Mouse (Mus musculus): ENCODE data around the gene Zcchc10. TPM values are rescaled to one million over a fixed set of nuclear protein-coding genes. Genes with fewer than 3 reads are reported as not detected.
"Not testable (repeated sequence)": the region's sequence is repeated elsewhere in the genome, so short reads cannot be mapped to it uniquely, and the experiment has no call there.

Gene Zcchc10
- 29.2 and 30.4 TPM in 2 replicates for polyA plus RNA-seq (2016; fragmentation: Nextera tagmentation; extraction: Ambion mirVana)

DNA sequence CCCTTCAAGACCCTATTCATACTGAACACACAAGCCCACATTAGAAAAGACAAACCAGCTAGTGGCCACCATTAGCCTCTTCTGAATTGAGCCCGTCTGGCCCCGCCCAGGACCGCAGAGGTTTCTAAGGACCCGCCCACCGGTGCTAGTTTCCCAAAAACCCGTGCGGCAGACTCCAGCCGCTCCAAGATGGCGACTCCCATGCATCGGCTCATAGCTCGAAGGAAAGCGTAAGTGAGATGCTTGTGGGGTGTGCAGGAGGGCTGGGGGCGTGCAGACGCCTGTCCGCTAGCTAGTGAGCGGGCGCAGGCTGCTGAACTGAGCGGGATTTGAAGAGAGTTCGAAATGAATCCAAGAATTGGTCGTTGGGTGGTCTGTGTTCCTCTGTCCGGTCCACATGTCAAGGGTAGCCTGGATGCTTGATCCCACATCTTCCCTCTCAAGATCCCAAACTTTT, at the start of gene Zcchc10:
Gene Zcchc10, plus strand, starts transcription at position 168 of the 457 bp plus-strand sequence.
- H3K36me3 ChIP-seq (replicated peaks), result peaks cover 27% of the 10 kb centered on the region
- under 1% methylated on average over 21 of the region's 21 CpGs for WGBS
- peak; percentile 91 for DNase-seq (ENCODE audit: low spot score)
- H3K27ac ChIP-seq (replicated peaks), result peak within 1 kb of the TSS; percentile 89
- peaks cover 9% of the 10 kb centered on the region for H3K4me1 ChIP-seq
- H3K4me3 ChIP-seq, result peak within 1 kb of the TSS; percentile 77
- H3K27me3 ChIP-seq (replicated peaks; ENCODE audit: low read depth, poor library complexity, severe bottlenecking), result no peaks in the 10 kb centered on the region
- H3K9me3 ChIP-seq, result no peaks in the 10 kb centered on the region

DNA sequence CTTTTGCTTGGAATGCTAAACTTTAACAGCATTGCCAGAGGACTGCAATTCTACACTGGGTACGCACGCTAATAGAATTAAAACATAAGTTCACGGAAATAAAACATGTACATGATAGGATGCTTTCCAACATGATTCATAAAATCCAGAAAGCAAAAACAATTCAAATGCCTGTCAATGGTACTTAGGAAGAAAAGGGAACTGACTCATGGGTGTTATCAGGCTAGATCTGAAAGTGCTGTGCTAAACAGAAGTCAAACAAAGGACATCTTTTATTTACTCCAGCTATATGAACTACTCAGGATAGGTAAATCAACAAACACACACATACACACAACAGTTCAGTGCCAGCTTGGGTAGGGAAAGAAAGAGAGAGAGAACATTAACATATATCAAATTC, 49.1 kb upstream of the Zcchc10 start:
- WGBS, result 95% methylated on average over 3 of the region's 3 CpGs

DNA sequence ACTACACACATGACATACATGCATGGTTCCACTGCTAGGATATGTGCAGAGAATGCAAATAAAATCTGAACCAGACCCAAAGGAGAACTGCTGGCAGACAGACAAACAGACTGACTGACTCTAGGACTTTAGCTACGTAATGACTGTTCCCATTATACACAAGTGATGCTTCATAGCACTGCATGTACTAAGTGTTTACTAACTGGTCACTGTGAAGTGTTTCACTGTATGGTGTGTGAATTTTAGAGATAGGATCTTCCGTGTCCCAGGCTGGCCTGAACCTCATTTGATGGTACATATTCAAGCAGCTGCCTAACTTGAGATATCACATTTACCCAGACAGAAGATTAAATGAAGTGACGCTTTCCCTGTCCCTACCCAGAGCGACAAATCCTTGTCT, 46.1 kb upstream of the Zcchc10 start:
- no peak for DNase-seq (ENCODE audit: low spot score)
- H3K4me1 ChIP-seq, result no peaks in the 10 kb centered on the region
- peaks cover 98% of the 10 kb centered on the region for H3K36me3 ChIP-seq (replicated peaks)
- no peak overlapping the region for H3K4me3 ChIP-seq
- H3K27ac ChIP-seq (replicated peaks), result no peak overlapping the region
- no peaks in the 10 kb centered on the region for H3K9me3 ChIP-seq
- WGBS, result 94% methylated on average over 4 of the region's 4 CpGs
- no peaks in the 10 kb centered on the region for H3K27me3 ChIP-seq (replicated peaks; ENCODE audit: low read depth, poor library complexity, severe bottlenecking)

More for the DNA sequence above, 49.1 kb upstream of the Zcchc10 start:
- no peak overlapping the region for H3K27ac ChIP-seq (replicated peaks)
- no peaks in the 10 kb centered on the region for H3K27me3 ChIP-seq (replicated peaks; ENCODE audit: low read depth, poor library complexity, severe bottlenecking)
- no peaks in the 10 kb centered on the region for H3K4me1 ChIP-seq
- H3K9me3 ChIP-seq, result no peaks in the 10 kb centered on the region
- H3K36me3 ChIP-seq (replicated peaks), result peaks cover 98% of the 10 kb centered on the region
- H3K4me3 ChIP-seq, result no peak overlapping the region
- DNase-seq (ENCODE audit: low spot score), result no peak

DNA sequence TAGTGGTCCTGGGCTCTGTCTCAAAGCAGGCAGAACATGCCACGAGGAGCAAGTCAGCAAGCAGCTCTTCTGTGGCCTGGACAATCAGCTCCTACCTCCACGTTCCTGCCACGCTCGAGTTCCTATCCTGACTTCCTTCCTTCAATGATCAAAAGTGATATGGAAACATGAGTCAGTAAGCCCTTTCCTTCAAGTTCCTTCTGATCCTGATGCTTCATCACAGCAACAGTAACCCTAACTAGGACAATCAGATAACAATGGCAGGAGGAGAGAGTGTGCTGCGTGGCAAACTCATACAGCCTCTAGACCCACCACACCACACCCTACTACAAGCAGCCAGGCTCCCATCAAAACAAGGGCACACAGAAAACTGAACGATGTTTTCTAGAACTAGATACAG, 38.6 kb upstream of the Zcchc10 start:
- peaks cover 99% of the 10 kb centered on the region for H3K36me3 ChIP-seq (replicated peaks)
- no peaks in the 10 kb centered on the region for H3K27me3 ChIP-seq (replicated peaks; ENCODE audit: low read depth, poor library complexity, severe bottlenecking)
- DNase-seq (ENCODE audit: low spot score), result no peak
- H3K9me3 ChIP-seq, result no peaks in the 10 kb centered on the region
- H3K4me1 ChIP-seq, result no peaks in the 10 kb centered on the region
- no peak overlapping the region for H3K27ac ChIP-seq (replicated peaks)
- H3K4me3 ChIP-seq, result no peak overlapping the region
- WGBS, result 91% methylated on average over 6 of the region's 6 CpGs

DNA sequence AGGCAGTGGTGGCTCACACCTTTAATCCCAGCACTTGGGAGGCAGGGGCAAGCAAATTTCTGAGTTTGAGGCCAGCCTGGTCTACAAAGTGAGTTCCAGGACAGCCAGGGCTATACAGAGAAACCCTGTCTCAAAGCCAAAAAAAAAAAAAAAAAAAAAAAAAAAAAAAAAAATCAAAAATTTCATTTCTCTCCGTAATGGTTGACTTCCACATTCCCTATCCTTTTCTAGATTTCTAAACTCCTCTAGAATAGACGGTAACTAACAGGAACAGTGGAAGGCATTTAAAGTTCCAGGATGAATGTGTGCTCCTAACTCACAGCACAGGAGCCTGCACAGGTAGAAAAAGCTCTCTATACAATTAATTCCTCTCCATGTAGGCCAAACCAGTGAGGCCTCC, 34.3 kb upstream of the Zcchc10 start:
- H3K27ac ChIP-seq (replicated peaks); DNase-seq (ENCODE audit: low spot score); H3K4me3 ChIP-seq; H3K9me3 ChIP-seq; H3K27me3 ChIP-seq (replicated peaks; ENCODE audit: low read depth, poor library complexity, severe bottlenecking); H3K4me1 ChIP-seq: not testable (repeated sequence)
- WGBS, result 93% methylated on average over 2 of the region's 2 CpGs
- H3K36me3 ChIP-seq (replicated peaks), result peaks cover 99% of the 10 kb centered on the region

DNA sequence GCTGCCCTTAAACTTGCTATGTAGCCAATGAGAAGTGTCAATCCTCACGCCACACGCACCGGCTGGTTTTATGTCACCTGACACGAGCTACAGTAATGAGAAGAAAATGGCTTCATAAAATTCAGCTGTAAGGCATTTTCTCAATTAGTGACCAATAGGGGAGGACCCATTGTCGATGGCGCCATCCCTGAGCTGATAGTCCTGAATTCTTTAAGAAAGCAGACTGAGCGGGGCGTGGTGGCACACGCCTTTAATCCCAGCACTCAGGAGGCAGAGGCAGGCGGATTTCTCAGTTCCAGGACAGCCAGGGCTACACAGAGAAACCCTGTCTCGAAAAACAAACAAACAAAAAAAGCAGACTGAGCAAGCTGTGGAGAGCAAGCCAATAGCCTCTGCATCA, 33.6 kb upstream of the Zcchc10 start:
- 93% methylated on average over 11 of the region's 11 CpGs for WGBS
- Histone ChIP-seq H3K36me3 (replicated peaks) (peaks cover 99% of the 10 kb centered on the region), H3K4me1 (no peaks in the 10 kb centered on the region), H3K27me3 (replicated peaks; ENCODE audit: low read depth, poor library complexity, severe bottlenecking) (no peaks in the 10 kb centered on the region), H3K27ac (replicated peaks) (no peak overlapping the region), H3K4me3 (no peak overlapping the region), H3K9me3 (no peaks in the 10 kb centered on the region)
- DNase-seq (ENCODE audit: low spot score), result no peak

DNA sequence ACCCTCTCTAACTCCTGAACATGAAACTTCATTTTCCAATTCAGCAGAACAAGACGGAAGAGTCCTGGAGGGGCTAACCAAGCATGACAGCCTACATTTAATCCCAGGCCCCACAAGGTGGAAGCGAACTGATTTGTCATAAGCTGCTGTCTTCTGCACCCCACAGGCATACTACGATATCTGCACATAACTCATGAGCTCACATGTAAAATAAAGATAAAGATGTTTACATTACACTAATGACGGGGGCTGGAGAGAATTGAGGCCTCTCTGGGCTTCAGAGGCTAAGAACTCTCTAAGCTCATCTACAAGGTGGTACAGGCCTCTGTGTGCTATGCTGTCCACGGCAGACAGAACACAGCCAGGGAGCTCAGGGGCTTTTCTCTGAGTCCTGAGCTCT, 30.0 kb upstream of the Zcchc10 start:
- no peak overlapping the region for H3K27ac ChIP-seq (replicated peaks)
- WGBS, result 94% methylated on average over 5 of the region's 5 CpGs
- DNase-seq (ENCODE audit: low spot score), result no peak
- H3K9me3 ChIP-seq, result no peaks in the 10 kb centered on the region
- H3K4me3 ChIP-seq, result no peak overlapping the region
- H3K36me3 ChIP-seq (replicated peaks), result peaks cover 91% of the 10 kb centered on the region
- H3K4me1 ChIP-seq, result peaks cover 21% of the 10 kb centered on the region
- H3K27me3 ChIP-seq (replicated peaks; ENCODE audit: low read depth, poor library complexity, severe bottlenecking), result no peaks in the 10 kb centered on the region

DNA sequence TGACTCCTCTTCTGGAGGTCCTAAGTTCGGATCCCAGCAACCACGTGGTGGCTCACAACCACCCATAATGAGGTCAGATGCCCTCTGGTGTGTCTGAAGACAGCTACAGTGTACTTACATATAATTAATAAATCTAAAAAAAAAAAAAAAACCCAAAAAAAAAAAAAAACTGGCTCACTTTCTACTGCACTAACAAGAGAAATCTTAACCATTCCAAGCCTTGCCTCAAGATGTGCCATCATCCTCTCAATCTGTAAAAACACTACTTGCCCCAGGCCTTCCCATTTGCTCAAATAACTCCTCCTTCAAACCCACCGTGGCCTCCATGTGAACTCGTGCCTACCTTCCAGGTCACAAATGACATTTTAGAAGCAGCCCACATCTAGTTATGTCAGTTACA, 27.6 kb upstream of the Zcchc10 start:
- H3K4me3 ChIP-seq, result no peak overlapping the region
- H3K9me3 ChIP-seq, result no peaks in the 10 kb centered on the region
- H3K27me3 ChIP-seq (replicated peaks; ENCODE audit: low read depth, poor library complexity, severe bottlenecking), result no peaks in the 10 kb centered on the region
- 81% methylated on average over 4 of the region's 4 CpGs for WGBS
- peaks cover 29% of the 10 kb centered on the region for H3K4me1 ChIP-seq
- H3K36me3 ChIP-seq (replicated peaks), result peaks cover 66% of the 10 kb centered on the region
- H3K27ac ChIP-seq (replicated peaks), result no peak overlapping the region
- DNase-seq (ENCODE audit: low spot score), result no peak

DNA sequence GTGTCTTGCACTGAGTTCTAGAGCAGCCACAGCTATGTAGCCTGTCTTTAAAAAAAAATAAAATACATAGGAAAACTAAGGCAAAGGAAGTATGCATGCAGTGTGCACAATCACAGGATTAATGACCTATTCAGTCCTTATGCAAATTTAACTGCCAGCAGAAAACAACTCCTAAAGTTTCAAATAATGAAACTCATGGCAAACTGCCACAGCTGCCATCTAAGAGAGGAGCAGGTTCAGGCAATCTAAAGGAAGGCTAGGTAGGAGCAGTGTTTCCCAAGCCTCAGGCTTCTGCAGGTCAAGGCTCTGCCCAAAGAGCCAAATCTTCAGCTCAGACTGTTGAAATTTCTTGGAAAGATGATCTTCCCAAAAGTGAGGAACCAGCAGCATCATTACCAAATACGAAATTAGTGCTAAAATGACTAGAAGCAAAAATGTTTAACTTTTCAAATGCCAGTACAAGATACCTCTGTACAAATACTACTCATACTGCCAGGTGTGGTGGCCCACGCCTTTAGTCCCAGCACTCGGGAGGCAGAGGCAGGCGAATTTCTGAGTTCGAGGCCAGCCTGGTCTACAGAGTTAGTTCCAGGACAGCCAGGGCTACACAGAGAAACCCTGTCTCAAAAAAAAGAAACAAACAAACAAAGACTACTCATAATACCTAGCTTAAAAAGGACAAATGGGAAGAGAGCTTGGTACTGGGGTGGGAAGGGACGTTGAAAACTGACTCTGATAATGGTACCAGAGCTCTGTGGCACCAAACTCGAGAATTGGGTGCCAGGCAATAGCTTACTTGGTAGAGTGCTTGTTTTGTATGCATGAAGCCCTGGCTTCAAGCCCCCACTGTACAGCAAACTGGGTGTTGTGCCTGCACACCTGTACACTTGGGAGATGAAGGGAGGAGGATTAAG, 26.3 kb upstream of the Zcchc10 start:
- Histone ChIP-seq H3K27me3 (replicated peaks; ENCODE audit: low read depth, poor library complexity, severe bottlenecking) (no peaks in the 10 kb centered on the region), H3K4me1 (peaks cover 29% of the 10 kb centered on the region), H3K36me3 (replicated peaks) (peaks cover 53% of the 10 kb centered on the region), H3K4me3 (peak overlapping the region; percentile 98), H3K9me3 (no peaks in the 10 kb centered on the region), H3K27ac (replicated peaks) (no peak overlapping the region)
- 87% methylated on average over 7 of the region's 7 CpGs for WGBS
- DNase-seq (ENCODE audit: low spot score), result no peak

DNA sequence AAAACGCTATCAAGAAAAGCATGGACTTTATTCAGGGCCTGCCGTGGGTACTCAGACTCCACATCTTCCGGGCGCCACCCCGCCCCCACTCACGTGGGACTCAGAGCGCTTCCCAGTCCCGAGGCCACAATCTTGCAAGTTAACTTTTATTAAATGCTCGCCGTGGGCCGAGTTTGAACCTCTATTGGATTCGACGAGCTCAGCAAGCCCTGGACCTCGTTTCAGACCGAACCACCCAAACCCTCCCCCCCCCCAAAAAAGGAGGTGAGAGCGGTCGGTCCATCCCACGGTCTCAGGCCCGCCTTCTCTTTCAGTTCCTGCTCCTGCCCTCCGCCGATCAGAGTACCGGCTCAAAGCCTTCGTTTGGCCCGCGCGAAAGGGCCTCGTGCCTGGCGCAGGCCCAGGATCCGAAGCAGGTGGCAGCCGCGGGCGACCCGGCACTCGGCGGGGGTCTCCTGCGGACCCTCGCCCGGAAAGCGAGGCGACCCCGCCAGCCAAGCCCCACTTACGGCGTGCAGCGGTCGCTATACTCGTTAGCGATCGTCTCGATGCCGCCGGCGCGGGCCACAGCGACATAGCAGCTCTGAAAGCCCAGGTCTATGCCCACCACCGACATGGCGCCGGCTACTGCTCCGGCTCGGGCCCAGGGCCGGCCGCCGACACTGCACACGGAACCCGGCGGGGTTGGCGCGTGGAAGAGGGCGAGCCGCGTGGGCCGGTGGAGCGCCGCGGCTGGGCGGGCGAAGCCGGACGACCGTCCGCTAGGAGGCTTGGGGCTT, 24.7 kb upstream of the Zcchc10 start:
- WGBS, result under 1% methylated on average over 80 of the region's 80 CpGs

DNA sequence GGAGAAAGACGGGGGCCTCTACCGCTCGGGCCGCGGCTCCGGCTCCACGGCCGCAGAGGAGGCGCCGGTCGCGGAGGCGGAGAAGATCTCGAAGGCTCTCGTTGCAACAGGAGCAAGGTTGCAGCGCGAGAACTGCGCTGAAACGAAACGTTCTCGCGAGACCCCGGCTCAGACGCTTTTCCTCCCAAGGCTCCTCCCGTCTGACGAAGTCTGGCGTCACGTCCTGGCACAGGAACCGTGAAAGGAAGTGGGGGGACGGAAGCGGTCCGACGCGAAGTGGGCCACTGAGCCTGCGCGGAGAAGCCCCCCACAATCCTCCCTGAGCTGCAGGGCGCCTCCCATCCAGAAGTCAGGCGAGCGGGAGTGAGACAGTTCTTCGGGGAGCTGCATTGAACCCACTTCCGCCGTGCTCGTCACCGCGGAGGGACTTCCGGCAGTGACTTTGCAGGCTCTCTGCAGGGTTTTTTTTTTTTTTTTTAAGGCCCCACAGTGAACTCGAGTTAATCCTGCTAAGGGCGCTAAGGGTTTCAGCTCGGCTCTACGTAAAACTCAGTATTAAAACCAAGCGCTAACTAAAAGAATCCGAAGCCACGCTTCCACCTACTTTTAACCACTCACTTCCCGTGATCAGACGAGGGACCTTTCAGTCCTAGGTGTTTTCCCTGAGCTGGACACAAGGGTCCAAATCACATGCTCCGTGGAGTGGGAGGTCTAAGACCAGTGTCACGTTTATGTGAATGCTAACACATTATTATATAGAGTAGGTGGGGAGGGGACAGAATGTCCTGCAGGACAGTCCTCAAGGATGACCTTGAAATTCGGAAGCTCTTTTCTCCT, 23.9 kb upstream of the Zcchc10 start, which contains the start of gene Hspa4:
Gene Hspa4, minus strand, starts transcription at position 128 of the 837 bp plus-strand sequence.
- peaks cover 30% of the 10 kb centered on the region for H3K36me3 ChIP-seq (replicated peaks)
- peak within 1 kb of the TSS; percentile 93 for H3K27ac ChIP-seq (replicated peaks)
- 1% methylated on average over 58 of the region's 58 CpGs for WGBS
- H3K4me1 ChIP-seq, result peaks cover 29% of the 10 kb centered on the region
- DNase-seq (ENCODE audit: low spot score), result peak; percentile 99
- peak within 1 kb of the TSS; percentile 98 for H3K4me3 ChIP-seq
- H3K27me3 ChIP-seq (replicated peaks; ENCODE audit: low read depth, poor library complexity, severe bottlenecking), result no peaks in the 10 kb centered on the region
- no peaks in the 10 kb centered on the region for H3K9me3 ChIP-seq

More for the DNA sequence above, 24.7 kb upstream of the Zcchc10 start:
- H3K4me3 ChIP-seq, result peak overlapping the region; percentile 98
- no peaks in the 10 kb centered on the region for H3K27me3 ChIP-seq (replicated peaks; ENCODE audit: low read depth, poor library complexity, severe bottlenecking)
- peaks cover 38% of the 10 kb centered on the region for H3K36me3 ChIP-seq (replicated peaks)
- no peaks in the 10 kb centered on the region for H3K9me3 ChIP-seq
- peaks cover 29% of the 10 kb centered on the region for H3K4me1 ChIP-seq
- H3K27ac ChIP-seq (replicated peaks), result peak overlapping the region; percentile 93
- DNase-seq (ENCODE audit: low spot score), result peak; percentile 72

DNA sequence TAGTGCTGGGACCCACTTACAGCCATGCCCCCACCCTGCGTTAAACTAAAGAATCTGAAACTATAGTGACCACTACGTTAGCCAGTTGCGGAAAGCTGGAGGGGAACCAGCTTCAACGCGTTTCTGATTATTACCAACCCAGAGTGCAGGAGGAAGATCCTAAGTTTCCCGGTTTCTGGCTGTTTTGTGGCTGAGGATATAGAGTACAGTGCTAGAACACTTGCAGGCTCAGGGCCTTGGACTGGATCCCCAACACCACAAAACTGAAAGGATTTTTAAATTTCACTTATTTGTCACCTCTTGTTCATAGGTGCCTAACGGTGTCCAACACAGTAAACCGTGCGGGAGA, 23.3 kb upstream of the Zcchc10 start:
- Histone ChIP-seq H3K36me3 (replicated peaks) (peaks cover 24% of the 10 kb centered on the region), H3K27ac (replicated peaks) (peak overlapping the region; percentile 93), H3K4me3 (peak overlapping the region; percentile 98), H3K27me3 (replicated peaks; ENCODE audit: low read depth, poor library complexity, severe bottlenecking) (no peaks in the 10 kb centered on the region), H3K9me3 (no peaks in the 10 kb centered on the region), H3K4me1 (peaks cover 29% of the 10 kb centered on the region)
- 60% methylated on average over 9 of the region's 9 CpGs for WGBS
- no peak for DNase-seq (ENCODE audit: low spot score)
